Mouse (Mus musculus): ENCODE data around the gene Fbll1. TPM values are rescaled to one million over a fixed set of nuclear protein-coding genes. Genes with fewer than 3 reads are reported as not detected.
"Not testable (repeated sequence)": the region's sequence is repeated elsewhere in the genome, so short reads cannot be mapped to it uniquely, and the experiment has no call there.

The Fbll1 gene
- polyA plus RNA-seq, 1 experiment from 2014 or later, result not detected

- Histone ChIP-seq H3K36me3 (ENCODE audit: control insufficient read depth, insufficient read depth, low read length) (peaks cover 25% of the 10 kb centered on the region), H3K27me3 (ENCODE audit: control insufficient read depth, insufficient read depth, low read length) (peaks cover 22% of the 10 kb centered on the region)
- 80% methylated on average over 5 of the region's 5 CpGs for WGBS
- not testable (repeated sequence) for H3K4me1 ChIP-seq (ENCODE audit: control insufficient read depth, insufficient read depth, low read length); H3K9me3 ChIP-seq (ENCODE audit: control insufficient read depth, low read length); H3K27ac ChIP-seq (ENCODE audit: low read depth, low read length); H3K4me3 ChIP-seq (ENCODE audit: low read length); H3K4me2 ChIP-seq (replicated peaks; ENCODE audit: low read depth, low read length); ATAC-seq (ENCODE audit: low FRiP score, low TSS enrichment); H3K9ac ChIP-seq (ENCODE audit: low read depth, low read length)
Measured at GRCm38 (mm10) chr11:35792800-35793199, 5.9 kb downstream of the Fbll1 start.

GRCm38 (mm10) chr11:35788443-35788842 lies 10.2 kb downstream of the Fbll1 start:
- ATAC-seq (ENCODE audit: low FRiP score, low TSS enrichment), result no peak
- WGBS, result 84% methylated on average over 2 of the region's 2 CpGs
- H3K27ac ChIP-seq (ENCODE audit: low read depth, low read length), result no peak overlapping the region
- H3K4me2 ChIP-seq (replicated peaks; ENCODE audit: low read depth, low read length), result no peak overlapping the region
- H3K4me1 ChIP-seq (ENCODE audit: control insufficient read depth, insufficient read depth, low read length), result no peaks in the 10 kb centered on the region
- H3K9ac ChIP-seq (ENCODE audit: low read depth, low read length), result no peak overlapping the region
- peaks cover 57% of the 10 kb centered on the region for H3K36me3 ChIP-seq (ENCODE audit: control insufficient read depth, insufficient read depth, low read length)
- H3K4me3 ChIP-seq (ENCODE audit: low read length), result no peak overlapping the region
- H3K27me3 ChIP-seq (ENCODE audit: control insufficient read depth, insufficient read depth, low read length), result no peaks in the 10 kb centered on the region
- H3K9me3 ChIP-seq (ENCODE audit: control insufficient read depth, low read length), result no peaks in the 10 kb centered on the region

GRCm38 (mm10) chr11:35784537-35784936 lies 14.1 kb downstream of the Fbll1 start:
- H3K36me3 ChIP-seq (ENCODE audit: control insufficient read depth, insufficient read depth, low read length), result peaks cover 76% of the 10 kb centered on the region
- H3K4me3 ChIP-seq (ENCODE audit: low read length), result no peak overlapping the region
- no peak overlapping the region for H3K9ac ChIP-seq (ENCODE audit: low read depth, low read length)
- no peak for ATAC-seq (ENCODE audit: low FRiP score, low TSS enrichment)
- H3K4me2 ChIP-seq (replicated peaks; ENCODE audit: low read depth, low read length), result no peak overlapping the region
- no peaks in the 10 kb centered on the region for H3K27me3 ChIP-seq (ENCODE audit: control insufficient read depth, insufficient read depth, low read length)
- H3K27ac ChIP-seq (ENCODE audit: low read depth, low read length), result no peak overlapping the region
- H3K9me3 ChIP-seq (ENCODE audit: control insufficient read depth, low read length), result no peaks in the 10 kb centered on the region
- WGBS, result 94% methylated on average over 4 of the region's 4 CpGs
- no peaks in the 10 kb centered on the region for H3K4me1 ChIP-seq (ENCODE audit: control insufficient read depth, insufficient read depth, low read length)

GRCm38 (mm10) chr11:35784002-35784401 lies 14.7 kb downstream of the Fbll1 start:
- ATAC-seq (ENCODE audit: low FRiP score, low TSS enrichment), result no peak
- H3K4me3 ChIP-seq (ENCODE audit: low read length), result no peak overlapping the region
- 84% methylated on average over 3 of the region's 3 CpGs for WGBS
- H3K4me1 ChIP-seq (ENCODE audit: control insufficient read depth, insufficient read depth, low read length), result no peaks in the 10 kb centered on the region
- H3K36me3 ChIP-seq (ENCODE audit: control insufficient read depth, insufficient read depth, low read length), result peaks cover 77% of the 10 kb centered on the region
- H3K4me2 ChIP-seq (replicated peaks; ENCODE audit: low read depth, low read length), result no peak overlapping the region
- no peak overlapping the region for H3K9ac ChIP-seq (ENCODE audit: low read depth, low read length)
- H3K27me3 ChIP-seq (ENCODE audit: control insufficient read depth, insufficient read depth, low read length), result no peaks in the 10 kb centered on the region
- no peak overlapping the region for H3K27ac ChIP-seq (ENCODE audit: low read depth, low read length)
- H3K9me3 ChIP-seq (ENCODE audit: control insufficient read depth, low read length), result no peaks in the 10 kb centered on the region

GRCm38 (mm10) chr11:35783038-35783437 lies 15.6 kb downstream of the Fbll1 start:
- no peak overlapping the region for H3K4me3 ChIP-seq (ENCODE audit: low read length)
- no peak overlapping the region for H3K4me2 ChIP-seq (replicated peaks; ENCODE audit: low read depth, low read length)
- no peak for ATAC-seq (ENCODE audit: low FRiP score, low TSS enrichment)
- H3K27me3 ChIP-seq (ENCODE audit: control insufficient read depth, insufficient read depth, low read length), result no peaks in the 10 kb centered on the region
- no peak overlapping the region for H3K9ac ChIP-seq (ENCODE audit: low read depth, low read length)
- no peak overlapping the region for H3K27ac ChIP-seq (ENCODE audit: low read depth, low read length)
- H3K4me1 ChIP-seq (ENCODE audit: control insufficient read depth, insufficient read depth, low read length), result no peaks in the 10 kb centered on the region
- peaks cover 81% of the 10 kb centered on the region for H3K36me3 ChIP-seq (ENCODE audit: control insufficient read depth, insufficient read depth, low read length)
- H3K9me3 ChIP-seq (ENCODE audit: control insufficient read depth, low read length), result no peaks in the 10 kb centered on the region
- WGBS, result 93% methylated on average over 5 of the region's 5 CpGs

- no peak for ATAC-seq (ENCODE audit: low FRiP score, low TSS enrichment)
Measured at GRCm38 (mm10) chr11:35782444-35782843, 16.2 kb downstream of the Fbll1 start.

GRCm38 (mm10) chr11:35780336-35780735 lies 18.3 kb downstream of the Fbll1 start:
- WGBS, result 86% methylated on average over 3 of the region's 3 CpGs
- Histone ChIP-seq H3K4me3 (ENCODE audit: low read length) (no peak overlapping the region), H3K9me3 (ENCODE audit: control insufficient read depth, low read length) (no peaks in the 10 kb centered on the region), H3K9ac (ENCODE audit: low read depth, low read length) (no peak overlapping the region), H3K4me2 (replicated peaks; ENCODE audit: low read depth, low read length) (no peak overlapping the region), H3K27me3 (ENCODE audit: control insufficient read depth, insufficient read depth, low read length) (no peaks in the 10 kb centered on the region), H3K4me1 (ENCODE audit: control insufficient read depth, insufficient read depth, low read length) (no peaks in the 10 kb centered on the region), H3K27ac (ENCODE audit: low read depth, low read length) (no peak overlapping the region), H3K36me3 (ENCODE audit: control insufficient read depth, insufficient read depth, low read length) (peaks cover 89% of the 10 kb centered on the region)
- ATAC-seq (ENCODE audit: low FRiP score, low TSS enrichment), result no peak

More at GRCm38 (mm10) chr11:35782444-35782843, 16.2 kb downstream of the Fbll1 start:
- Histone ChIP-seq H3K9me3 (ENCODE audit: control insufficient read depth, low read length) (no peaks in the 10 kb centered on the region), H3K9ac (ENCODE audit: low read depth, low read length) (no peak overlapping the region), H3K4me2 (replicated peaks; ENCODE audit: low read depth, low read length) (no peak overlapping the region), H3K27ac (ENCODE audit: low read depth, low read length) (no peak overlapping the region), H3K27me3 (ENCODE audit: control insufficient read depth, insufficient read depth, low read length) (no peaks in the 10 kb centered on the region), H3K4me1 (ENCODE audit: control insufficient read depth, insufficient read depth, low read length) (no peaks in the 10 kb centered on the region), H3K36me3 (ENCODE audit: control insufficient read depth, insufficient read depth, low read length) (peaks cover 87% of the 10 kb centered on the region), H3K4me3 (ENCODE audit: low read length) (no peak overlapping the region)
- WGBS, result 98% methylated on average over 3 of the region's 3 CpGs

- H3K4me3 ChIP-seq (ENCODE audit: low read length), result no peak overlapping the region
- H3K9me3 ChIP-seq (ENCODE audit: control insufficient read depth, low read length), result no peaks in the 10 kb centered on the region
- H3K36me3 ChIP-seq (ENCODE audit: control insufficient read depth, insufficient read depth, low read length), result peaks cover 53% of the 10 kb centered on the region
- no peak overlapping the region for H3K9ac ChIP-seq (ENCODE audit: low read depth, low read length)
- H3K4me2 ChIP-seq (replicated peaks; ENCODE audit: low read depth, low read length), result no peak overlapping the region
- no peak overlapping the region for H3K27ac ChIP-seq (ENCODE audit: low read depth, low read length)
- no peaks in the 10 kb centered on the region for H3K4me1 ChIP-seq (ENCODE audit: control insufficient read depth, insufficient read depth, low read length)
- ATAC-seq (ENCODE audit: low FRiP score, low TSS enrichment), result no peak
- WGBS, result 94% methylated on average over 3 of the region's 3 CpGs
- no peaks in the 10 kb centered on the region for H3K27me3 ChIP-seq (ENCODE audit: control insufficient read depth, insufficient read depth, low read length)
Measured at GRCm38 (mm10) chr11:35776452-35776851, 22.2 kb downstream of the Fbll1 start.

GRCm38 (mm10) chr11:35775606-35776005 lies 23.1 kb downstream of the Fbll1 start:
- Histone ChIP-seq H3K4me2 (replicated peaks; ENCODE audit: low read depth, low read length) (no peak overlapping the region), H3K36me3 (ENCODE audit: control insufficient read depth, insufficient read depth, low read length) (peaks cover 48% of the 10 kb centered on the region), H3K27me3 (ENCODE audit: control insufficient read depth, insufficient read depth, low read length) (no peaks in the 10 kb centered on the region), H3K4me1 (ENCODE audit: control insufficient read depth, insufficient read depth, low read length) (peaks cover 8% of the 10 kb centered on the region), H3K27ac (ENCODE audit: low read depth, low read length) (no peak overlapping the region), H3K9ac (ENCODE audit: low read depth, low read length) (no peak overlapping the region), H3K4me3 (ENCODE audit: low read length) (no peak overlapping the region), H3K9me3 (ENCODE audit: control insufficient read depth, low read length) (no peaks in the 10 kb centered on the region)
- no peak for ATAC-seq (ENCODE audit: low FRiP score, low TSS enrichment)
- 93% methylated on average over 3 of the region's 3 CpGs for WGBS

Measured in kidney, embryonic 14.5 days (tissue).